Mouse (Mus musculus): ENCODE results near the gene Sirpa.

Gene Sirpa

DNA sequence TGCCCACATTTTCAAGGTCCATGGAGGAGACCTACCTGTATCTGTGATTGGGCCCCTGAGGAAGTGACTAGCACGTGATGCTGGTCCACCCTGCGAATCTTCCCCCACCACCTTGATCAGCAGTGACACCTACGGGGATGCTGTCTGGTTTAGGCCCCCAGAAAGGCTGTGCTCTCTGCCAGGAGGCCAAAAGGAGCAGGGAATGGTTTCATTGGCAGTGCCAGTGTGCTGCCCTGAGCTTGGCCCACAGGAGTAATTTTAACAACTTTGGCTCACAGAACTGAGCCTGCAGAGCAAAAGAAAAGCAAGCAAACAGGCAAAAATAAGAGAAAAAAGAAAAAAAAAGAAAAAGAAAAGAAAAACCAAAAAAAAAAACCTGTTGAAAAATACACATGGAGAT lies 13.2 kb downstream of the Sirpa start:
- no peak for DNase-seq (ENCODE audit: low read depth, low spot score)

DNA sequence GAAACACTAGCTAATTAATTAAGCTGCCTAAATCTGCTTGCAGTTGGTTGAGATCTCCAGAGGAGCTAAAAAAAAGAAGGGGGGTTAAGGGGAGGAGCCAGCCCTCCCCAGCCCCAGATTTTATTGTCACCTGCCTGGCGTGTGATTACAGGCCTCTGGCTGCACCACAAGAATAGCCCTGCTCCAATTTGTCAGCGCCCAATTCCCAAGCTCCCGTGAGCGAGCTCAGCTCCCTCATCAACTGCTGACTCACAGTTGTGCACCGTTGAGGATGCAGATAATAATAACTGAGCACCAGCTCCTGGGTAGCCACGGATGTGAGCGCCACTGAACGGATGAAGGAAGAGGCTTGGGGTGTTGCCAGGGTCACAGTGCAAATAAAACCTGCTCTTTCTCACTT lies 13.6 kb downstream of the Sirpa start:
- DNase-seq (ENCODE audit: low read depth, low spot score) = no peak

DNA sequence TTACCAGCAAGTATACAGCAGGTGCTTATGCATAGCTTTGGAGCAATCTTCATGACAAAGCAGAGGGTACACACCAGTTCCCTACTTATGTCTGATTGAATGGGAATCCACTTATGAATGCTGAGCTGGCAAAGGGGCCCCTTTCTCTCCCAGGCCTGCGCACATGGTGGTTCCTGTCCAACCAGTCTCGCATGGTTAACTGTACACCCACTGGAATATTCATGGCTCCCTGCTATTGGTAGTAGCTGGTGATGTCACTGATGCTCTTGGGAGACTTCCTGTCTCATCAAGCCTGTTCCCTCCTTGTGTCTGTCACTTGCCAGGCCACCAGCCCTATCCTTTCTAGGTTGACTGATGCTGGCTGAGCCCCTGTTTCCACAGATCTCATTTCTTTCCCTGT lies 14.3 kb downstream of the Sirpa start:
- no peak for DNase-seq (ENCODE audit: low read depth, low spot score)

DNA sequence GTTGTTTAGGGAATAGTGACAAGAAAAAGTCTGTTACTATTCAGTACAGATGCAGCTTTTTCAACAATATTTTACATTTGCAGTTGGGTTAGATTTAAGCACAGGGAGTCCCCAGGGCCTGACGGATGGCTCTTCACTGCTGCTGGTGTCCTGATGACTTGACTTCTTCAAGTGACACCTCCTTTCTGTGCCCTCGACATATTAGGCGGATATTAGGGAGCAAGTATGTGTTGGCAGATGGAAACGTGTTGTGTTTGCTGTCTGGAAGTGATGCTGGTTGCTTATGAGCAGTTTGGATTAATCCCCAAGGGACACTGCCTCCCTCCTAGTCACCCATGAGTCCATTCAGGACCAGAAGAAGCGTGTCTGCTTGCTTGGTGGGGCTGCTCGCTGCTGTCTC lies 21.3 kb downstream of the Sirpa start:
- DNase-seq (ENCODE audit: low read depth, low spot score) = no peak

DNA sequence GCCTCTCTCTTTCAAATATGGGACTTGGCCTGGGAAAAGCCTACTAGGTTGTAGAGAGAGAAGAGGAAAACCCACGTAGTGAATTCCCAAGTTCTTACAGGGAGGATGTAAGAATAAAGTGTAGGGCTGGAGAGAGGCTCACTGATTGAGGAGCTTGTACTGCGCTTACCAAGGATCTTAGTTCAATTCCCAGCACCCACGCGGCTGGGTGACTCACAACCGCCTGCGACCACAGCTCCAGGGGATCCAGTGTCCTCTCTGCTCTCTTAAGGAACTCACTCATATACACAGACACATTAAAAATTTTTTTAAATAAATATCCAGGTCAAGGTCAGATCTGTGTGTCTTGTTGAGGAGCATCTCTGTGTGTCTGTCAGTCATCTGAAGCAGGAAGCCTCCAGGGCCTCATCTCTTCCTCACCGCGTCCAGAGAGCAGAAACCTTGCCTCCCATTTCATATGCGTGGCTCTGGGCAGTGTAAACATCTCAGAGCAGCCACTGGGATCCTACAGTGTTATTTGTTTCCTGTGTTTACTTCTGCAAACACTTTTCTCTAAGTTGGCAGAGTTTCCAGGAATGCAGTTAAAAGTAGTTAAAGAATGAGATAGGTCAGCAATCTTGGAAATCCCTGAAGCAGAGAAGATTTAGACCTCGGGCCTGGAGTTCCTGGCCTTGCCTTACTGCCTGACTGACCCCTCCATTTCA lies 22.0 kb downstream of the Sirpa start:
- DNase-seq (ENCODE audit: low read depth, low spot score) = no peak

DNA sequence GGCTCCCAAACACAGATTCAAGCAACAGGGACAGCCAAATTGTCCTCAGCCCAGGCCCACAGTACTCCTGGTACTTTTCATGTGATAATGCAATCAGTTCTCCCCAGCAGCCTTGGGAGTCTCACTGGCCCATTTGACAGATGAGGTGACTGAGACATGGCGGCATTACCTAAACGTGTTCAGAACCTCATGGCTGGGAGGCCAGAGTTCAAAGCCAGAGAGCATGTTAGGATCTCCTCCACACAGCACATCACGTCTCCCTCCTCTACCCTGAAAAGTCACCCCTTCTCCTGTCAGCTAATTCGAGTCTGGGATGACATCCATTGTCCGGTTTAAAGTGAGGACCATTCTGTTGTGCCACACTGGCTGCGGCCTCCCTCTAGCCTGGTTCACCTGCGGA lies 27.5 kb downstream of the Sirpa start:
- no peak for DNase-seq (ENCODE audit: low read depth, low spot score)

DNA sequence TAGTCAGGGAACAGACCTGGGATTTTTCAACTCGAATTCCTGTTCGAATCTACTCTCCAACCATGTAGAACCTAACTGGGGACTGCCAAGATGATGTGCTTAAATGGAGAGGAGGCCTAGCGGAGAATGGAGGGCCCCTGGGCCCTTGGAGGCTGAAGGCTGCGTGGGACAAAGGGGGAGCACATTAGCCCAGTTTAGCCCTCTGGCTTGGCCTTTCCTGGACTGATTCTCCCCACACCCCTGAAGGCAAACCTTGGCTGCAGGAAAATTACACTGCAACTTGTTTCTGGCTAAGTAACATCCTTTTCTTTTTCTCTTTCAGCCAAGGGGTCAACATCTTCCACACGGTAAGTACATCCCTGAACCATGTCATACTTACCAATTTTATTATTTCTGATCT lies 28.2 kb downstream of the Sirpa start:
- DNase-seq (ENCODE audit: low read depth, low spot score) = no peak

DNA sequence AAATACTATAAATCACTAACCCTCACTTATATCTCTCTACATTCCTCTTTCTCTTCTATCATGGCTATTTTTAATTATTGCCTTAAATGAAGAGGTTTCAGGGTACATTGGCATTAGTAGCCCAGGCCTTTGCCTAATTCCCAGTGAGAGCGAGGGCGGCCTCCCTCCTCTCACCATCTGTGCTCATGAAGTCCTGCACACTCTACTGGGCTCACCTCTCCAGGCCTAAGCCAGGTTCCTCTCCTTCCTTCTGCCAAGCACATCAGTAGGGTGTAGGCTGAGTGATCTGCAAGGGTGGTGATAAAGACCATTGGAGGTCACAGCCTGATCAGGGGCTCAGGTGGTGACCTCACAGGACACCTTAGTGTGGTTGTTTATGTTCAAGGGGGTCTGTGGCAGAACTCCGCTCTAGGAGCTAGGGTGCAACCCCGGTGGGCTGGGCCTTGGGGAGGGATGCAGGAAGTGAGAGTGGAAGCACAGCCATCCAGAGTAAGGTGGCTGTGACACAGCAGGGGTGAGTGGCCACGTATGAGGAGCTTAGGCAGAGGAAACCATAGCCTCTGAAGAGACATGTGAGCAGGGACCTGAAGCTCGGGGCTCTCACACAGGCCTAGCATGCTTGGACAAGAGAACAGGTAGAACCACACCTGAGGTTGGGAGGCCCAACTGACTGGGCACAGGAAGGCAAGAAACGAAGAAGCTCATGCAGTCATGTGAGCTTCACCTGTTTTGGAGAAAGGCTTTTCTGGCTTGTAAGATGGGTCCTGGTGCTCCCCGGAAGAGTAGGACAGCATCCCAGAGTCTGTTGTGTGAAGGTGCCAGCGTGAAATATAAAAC lies 29.2 kb downstream of the Sirpa start:
- no peak for DNase-seq (ENCODE audit: low read depth, low spot score)

DNA sequence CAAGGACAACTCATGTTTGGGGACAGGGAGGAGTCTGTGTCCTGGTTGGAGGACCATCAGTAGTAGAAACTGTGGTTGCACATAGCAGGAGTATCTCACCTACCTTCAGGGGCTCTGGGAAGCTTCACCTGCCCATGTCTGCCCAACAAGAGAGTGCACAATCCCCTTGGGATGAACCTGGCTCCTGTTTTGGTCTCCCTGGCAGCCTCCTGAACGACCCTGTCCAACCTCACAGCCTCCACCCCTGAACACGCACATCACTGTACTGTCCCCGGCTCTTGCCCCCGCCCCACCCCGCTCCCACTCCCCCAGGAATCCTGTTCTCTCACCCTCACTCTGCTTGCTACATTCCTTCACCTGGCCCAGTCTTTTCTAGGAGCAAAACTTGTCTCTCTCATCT lies 30.3 kb downstream of the Sirpa start:
- no peak for DNase-seq (ENCODE audit: low read depth, low spot score)

DNA sequence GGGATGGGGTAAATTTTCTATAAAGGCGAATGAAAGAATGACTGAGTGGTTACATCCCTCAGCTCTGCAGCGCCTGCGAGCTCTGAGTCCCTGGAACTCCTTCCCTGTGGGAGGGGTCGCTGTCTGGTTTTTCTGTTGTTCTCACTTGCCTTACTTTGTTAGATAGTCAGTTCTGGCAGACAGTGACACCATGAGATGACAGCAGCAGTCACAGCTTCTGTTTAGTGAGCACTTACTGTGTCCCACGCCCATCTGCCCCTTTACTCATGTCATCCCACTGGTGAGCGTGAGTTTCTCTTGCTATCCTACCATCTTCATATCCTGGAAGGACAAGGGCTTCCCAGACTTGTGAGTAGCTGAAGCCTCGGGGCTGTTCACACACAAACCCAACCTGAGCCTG lies 31.1 kb downstream of the Sirpa start:
- DNase-seq (ENCODE audit: low read depth, low spot score) = peak; percentile 54

DNA sequence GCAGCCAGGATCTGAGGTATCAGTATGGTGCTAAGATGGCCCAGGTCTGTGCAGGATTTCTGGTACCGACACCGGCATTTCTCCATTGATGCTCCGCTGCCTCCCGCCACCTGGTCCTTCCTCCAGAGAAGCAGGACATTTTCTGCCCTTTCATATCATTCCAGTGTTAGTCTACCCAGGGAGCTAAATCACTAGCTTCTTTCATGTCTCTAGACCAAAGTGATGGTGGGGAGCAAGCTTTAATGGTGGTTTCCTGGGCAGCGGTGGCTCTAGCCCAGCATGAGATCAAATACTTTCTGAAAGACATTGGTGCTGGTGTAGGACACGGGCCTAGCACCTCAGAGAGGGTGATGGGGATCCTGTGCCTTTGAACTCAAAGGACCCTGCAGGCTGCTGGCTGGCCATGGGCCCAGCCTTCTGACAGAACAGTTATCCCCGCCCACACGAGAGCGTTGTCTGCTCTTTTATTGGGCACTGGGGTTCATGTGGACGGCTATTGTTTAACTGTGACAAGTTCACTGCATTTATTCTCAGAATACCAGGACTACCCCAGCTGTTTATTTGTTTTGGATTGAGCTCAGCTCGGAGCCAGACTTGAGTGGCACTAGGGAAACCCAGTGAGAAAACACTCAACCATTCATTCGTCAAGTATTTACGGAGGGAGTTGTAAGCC lies 31.7 kb downstream of the Sirpa start:
- DNase-seq (ENCODE audit: low read depth, low spot score) = no peak

DNA sequence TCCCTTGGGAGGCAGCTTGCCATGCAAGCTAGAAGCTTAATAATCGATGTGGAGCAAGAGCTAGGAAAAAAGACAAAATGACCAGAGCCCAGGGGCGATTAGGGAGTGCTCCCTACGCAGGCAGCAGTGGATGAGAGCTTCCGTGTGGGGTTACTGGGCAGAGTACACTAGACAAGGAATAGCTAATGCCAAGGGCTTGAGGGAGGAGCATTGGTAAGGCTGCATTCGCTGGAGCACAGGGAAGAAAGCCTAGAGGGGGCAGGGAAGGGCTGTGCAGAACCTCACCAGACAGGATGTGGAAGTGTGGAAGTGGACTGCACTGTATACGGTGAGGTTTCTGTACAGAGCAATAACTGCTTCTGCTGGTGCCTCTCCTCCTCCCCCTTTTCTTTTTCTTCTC lies 32.3 kb downstream of the Sirpa start:
- no peak for DNase-seq (ENCODE audit: low read depth, low spot score)

DNA sequence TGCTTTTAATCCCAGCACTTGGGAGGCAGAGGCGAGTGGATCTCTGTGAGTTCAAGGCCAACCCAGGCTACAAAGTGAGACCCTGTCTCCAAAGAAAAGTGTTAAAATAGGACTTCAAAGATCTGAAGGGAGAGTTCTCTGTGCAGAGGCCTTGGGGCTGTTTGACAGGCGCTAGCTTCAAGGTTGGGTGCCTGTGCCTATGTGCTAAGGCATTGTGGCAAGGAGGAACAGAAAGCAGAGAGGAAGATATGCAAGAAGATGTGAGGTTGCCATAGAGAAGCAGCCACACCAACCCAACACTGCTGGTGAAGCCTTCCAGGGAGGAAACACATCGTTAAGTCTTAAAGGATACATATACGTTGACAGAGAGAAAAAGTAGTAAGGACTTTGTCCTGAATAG lies 33.2 kb downstream of the Sirpa start:
- DNase-seq (ENCODE audit: low read depth, low spot score) = no peak

DNA sequence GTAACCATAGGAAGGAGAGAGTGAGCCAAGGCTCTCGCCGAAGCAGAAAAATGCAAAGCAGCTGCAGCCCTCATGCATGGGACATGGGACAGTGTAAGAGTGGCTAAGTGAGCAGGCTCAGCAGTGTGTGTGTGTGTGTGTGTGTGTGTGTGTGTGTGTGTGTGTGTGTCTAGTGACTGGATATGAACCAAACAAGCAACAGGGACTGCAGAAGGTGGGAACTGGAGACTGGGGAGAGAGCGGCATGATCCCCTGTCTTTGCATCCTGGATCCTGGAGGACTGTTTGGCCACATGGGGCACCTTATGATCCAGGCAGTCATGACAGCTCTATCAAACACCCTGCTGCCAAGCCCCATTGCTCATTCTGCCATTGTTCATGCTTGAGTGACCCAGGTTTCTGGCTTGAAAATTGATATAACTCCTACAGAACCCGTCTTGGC lies 34.0 kb downstream of the Sirpa start:
- no peak for DNase-seq (ENCODE audit: low read depth, low spot score)

DNA sequence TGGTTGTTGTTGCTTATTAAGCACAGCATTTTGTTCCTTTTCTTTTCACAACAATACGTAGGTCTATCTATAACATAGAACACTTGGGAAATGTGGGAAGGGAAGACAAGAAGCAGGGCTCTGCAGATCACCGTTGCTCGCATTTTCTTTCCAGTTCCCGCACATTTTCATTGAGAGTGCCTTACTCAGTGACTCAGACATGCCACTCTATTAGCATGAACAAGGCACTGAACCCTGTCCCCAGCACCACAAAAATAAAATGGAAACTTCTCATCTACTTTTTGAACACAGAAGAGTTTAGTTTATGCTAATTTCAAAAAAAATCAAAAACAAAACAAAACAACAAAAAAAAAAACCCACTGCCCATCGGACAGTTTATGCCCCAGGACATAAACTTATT lies 34.5 kb downstream of the Sirpa start:
- no peak for DNase-seq (ENCODE audit: low read depth, low spot score)

DNA sequence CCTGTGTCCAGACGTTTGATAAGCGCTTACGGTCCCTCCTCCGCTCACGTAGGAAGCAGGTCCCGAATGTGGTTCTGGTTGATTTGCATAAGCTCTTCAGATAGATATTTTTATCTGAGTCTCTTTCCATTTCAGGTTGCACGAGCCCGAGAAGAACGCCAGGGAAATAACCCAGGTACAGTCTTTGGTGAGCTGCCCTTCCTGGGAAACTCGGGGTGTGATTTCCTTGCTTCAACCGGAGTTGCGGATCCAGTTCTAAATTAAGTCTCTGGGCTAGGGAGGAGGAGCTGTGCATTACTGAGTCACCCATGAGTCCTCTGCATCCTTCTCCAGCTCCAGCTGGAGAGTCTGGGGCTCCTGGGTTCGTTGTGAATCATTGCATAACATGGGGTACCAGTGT lies 35.2 kb downstream of the Sirpa start:
- peak; percentile 91 for DNase-seq (ENCODE audit: low read depth, low spot score)

DNA sequence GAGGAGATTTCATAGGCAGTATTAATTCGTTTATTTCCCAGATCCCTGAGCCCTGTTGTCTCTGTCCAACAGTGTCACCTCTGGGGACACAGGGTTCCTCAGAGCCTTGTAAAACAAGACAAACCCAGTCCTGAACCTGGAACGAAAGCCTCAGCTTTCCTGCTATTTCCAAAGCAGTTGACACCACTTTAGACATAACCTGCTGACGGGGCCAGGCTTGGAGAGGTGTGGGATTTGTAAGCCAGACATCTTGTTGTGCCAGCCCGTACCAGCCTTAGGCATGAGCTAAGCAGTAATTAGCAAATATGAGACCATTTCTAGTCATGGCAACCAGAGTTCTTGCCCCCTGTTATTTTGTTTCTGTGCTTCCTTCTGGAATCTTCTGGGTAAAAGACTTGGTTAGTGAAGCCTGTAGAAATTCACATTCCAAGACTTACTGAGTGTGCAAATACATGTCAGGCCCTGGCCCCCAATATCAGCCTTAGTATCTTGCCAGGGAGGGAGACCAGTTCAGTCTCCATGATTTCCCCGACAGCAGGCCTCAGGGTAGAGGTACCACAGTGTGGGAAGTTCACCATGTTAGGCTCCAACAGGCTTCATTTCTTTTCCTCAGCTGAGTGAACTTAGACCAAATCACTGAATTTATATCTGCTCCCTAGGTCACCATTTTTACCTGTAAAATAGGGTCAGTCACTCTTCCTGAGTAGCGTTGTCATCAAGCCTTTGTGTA lies 36.0 kb downstream of the Sirpa start:
- DNase-seq (ENCODE audit: low read depth, low spot score) = no peak

DNA sequence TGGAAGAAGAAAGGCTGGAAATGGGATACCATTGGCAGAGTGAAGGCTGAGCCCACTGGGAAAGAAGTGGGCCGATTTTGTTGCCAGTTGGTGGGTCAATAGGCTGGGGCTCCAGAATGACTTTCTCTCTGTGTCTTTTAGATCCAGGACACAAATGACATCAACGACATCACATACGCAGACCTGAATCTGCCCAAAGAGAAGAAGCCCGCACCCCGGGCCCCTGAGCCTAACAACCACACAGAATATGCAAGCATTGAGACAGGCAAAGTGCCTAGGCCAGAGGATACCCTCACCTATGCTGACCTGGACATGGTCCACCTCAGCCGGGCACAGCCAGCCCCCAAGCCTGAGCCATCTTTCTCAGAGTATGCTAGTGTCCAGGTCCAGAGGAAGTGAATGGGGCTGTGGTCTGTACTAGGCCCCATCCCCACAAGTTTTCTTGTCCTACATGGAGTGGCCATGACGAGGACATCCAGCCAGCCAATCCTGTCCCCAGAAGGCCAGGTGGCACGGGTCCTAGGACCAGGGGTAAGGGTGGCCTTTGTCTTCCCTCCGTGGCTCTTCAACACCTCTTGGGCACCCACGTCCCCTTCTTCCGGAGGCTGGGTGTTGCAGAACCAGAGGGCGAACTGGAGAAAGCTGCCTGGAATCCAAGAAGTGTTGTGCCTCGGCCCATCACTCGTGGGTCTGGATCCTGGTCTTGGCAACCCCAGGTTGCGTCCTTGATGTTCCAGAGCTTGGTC lies 37.3 kb downstream of the Sirpa start:
- DNase-seq (ENCODE audit: low read depth, low spot score) = no peak

DNA sequence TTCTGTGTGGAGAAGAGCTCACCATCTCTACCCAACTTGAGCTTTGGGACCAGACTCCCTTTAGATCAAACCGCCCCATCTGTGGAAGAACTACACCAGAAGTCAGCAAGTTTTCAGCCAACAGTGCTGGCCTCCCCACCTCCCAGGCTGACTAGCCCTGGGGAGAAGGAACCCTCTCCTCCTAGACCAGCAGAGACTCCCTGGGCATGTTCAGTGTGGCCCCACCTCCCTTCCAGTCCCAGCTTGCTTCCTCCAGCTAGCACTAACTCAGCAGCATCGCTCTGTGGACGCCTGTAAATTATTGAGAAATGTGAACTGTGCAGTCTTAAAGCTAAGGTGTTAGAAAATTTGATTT lies 37.9 kb downstream of the Sirpa start:
- no peak for DNase-seq (ENCODE audit: low read depth, low spot score)

DNA sequence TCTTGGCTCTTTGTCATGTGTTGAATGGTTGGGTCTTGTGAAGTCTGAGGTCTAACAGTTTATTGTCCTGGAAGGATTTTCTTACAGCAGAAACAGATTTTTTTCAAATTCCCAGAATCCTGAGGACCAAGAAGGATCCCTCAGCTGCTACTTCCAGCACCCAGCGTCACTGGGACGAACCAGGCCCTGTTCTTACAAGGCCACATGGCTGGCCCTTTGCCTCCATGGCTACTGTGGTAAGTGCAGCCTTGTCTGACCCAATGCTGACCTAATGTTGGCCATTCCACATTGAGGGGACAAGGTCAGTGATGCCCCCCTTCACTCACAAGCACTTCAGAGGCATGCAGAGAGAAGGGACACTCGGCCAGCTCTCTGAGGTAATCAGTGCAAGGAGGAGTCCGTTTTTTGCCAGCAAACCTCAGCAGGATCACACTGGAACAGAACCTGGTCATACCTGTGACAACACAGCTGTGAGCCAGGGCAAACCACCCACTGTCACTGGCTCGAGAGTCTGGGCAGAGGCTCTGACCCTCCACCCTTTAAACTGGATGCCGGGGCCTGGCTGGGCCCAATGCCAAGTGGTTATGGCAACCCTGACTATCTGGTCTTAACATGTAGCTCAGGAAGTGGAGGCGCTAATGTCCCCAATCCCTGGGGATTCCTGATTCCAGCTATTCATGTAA lies 38.5 kb downstream of the Sirpa start:
- no peak for DNase-seq (ENCODE audit: low read depth, low spot score)

DNA sequence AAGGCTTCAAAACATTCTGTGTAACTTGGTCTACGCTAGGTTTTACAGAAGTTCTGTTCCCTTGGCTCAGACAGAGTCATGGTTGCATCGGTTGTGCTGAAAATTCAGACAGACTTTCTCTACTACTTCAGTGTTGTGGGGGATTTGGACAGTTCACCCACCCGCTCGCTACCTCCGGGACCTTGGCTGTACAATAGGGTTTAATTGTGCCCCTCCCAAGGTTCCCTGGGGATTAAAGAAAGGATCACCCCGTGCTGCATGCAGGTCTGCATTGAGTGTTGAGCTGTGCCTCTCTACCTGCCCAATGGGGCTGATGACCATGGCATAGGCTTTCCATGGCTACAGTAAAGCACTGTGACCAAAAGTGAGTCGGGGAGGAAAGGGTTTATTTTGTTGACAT lies 39.7 kb downstream of the Sirpa start:
- no peak for DNase-seq (ENCODE audit: low read depth, low spot score)

All from telencephalon, adult 2 months (tissue).